Mouse (Mus musculus): ENCODE measurements around the gene Tanc1.

The Tanc1 gene

DNA sequence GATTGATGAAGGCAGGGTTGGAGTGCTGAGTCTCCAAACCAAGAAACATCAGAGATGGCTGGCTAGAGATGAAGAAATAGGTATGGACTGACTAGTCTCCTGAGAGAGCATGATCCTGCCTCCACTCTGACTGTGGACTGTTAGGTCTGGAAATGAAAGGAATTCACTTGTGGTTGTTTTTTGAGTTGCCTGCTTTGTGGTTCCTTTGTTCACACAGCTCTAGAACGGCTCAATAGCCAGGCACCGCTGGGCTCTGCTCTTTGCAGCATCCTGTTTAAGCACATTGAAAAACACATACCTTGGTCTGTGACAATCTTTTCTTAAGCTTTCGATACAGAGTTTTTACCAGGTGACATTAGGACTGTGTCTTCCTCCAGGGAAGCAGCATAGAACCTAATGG, 104.6 kb downstream of the Tanc1 start:
- no peak for DNase-seq (ENCODE audit: low read depth, low spot score)

DNA sequence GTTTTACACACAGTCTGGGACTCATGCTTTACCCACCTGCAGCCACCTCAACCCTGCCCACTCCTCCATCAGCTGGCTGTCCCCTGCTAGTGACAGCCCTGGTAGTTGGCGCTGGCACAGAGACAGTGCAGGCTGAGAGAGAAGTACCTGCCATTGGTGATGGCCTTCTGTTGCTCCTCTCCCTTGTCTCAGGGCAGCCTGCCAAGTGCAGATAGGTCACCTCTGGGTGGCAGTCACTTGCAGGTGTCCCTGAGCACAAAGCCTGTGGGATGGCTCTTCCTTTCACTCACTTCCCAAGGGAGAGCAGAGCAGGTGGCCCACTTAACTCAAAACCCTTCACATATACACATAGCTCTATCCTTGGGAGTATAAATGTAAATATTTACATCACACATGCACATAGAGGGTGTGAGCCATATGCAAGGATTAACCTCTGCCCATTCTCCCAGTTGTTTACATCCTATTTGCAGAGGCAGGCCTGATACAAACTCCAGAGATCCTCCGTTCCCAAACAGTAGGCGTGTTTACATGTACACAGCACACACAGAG, 106.0 kb downstream of the Tanc1 start:
- no peak for DNase-seq (ENCODE audit: low read depth, low spot score)

DNA sequence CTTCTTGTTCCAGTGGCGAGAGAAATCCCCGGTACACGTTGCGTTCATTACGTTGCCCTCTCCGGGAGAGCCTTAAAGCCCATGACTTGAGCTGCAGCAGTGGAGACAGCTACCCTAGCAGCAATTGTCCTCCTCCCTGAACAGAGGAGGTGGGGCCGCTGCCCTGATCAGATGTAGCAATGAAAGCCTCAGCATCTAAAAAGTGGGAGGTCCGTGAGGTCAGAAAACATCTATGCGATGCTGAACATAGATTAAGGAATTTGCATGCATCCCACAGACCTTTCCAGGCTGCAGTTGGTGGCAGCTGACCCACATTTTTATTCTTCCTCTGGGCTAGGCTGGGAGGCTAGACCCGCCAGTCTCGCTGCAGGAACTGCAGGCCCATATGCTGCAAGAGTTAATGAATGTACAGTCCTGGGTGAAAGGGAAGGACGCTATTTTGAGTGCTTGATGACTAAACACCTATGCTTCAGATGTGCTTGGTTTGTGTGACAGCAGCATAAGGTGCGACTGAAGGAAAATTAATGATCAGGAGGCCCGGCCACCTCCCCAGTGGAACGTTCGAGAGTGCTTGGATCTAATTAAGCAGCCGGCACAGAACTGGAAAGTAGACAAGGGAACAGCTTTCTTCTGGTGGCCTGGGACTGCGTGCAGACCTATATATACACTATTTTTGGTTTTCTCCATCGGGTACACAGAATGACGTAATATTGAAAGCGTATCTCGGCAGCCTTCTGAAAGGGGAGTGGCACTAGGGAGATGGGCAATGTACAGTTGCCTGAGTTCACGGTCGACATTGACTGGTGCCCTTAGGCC, 107.0 kb downstream of the Tanc1 start:
- DNase-seq (ENCODE audit: low read depth, low spot score) = no peak

DNA sequence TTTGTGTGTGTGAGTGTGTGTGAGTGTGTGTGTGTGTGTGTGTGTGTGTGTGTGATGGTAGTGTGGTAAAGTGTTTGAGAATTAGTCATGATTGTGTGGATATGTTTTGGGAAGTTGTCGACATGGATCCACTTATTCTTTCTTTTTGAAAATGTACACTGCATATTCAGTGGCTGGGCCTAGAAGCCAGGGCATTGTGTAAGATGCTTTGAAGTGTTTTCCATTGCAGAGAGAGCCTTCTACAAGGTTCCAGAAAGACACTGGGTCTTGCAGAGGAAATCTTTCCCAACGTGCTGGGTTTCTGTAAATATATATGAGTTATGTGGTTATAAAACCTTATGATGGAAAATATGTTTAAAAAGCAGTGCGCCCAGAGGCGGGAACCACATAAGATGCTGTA, 108.0 kb downstream of the Tanc1 start:
- DNase-seq (ENCODE audit: low read depth, low spot score) = no peak

DNA sequence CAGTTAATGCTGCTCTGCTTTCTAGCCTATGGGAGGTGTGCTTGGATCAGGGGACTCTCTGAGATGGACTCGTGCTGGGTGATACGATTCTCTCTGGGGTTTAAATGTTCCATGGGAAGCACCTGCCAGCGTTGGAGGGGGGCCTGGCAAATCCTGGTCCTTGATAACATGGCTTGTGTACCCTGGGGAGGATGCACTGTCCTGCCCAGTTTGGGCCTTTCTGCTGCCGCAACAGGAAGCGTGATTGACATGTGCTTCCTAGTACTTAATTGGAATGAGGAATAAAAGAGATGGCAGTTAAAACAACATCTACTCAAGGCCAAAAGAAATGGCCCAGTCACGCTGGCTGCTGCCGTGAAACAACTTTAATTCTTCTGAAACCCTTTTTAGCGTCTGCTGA, 109.3 kb downstream of the Tanc1 start:
- DNase-seq (ENCODE audit: low read depth, low spot score) = no peak

DNA sequence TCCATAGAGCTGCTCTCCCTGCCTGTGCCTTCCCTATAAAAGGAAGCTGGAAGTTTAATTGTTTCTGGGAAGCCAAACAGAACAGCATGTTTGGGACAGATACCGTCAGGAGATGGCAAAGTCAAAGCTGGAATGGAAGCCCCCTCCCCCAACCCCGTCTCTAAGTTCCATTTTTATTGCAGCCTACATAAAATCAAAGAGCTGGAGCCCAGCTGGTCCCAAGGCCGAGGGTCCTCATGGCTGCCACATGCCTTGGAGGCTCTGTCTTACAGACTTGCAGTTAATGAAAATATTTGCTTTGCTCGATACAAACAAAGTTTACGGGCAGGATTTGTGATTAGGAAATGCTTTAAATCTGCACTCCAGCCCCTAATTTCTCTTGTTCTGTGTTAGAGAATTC, 109.9 kb downstream of the Tanc1 start:
- DNase-seq (ENCODE audit: low read depth, low spot score) = no peak

DNA sequence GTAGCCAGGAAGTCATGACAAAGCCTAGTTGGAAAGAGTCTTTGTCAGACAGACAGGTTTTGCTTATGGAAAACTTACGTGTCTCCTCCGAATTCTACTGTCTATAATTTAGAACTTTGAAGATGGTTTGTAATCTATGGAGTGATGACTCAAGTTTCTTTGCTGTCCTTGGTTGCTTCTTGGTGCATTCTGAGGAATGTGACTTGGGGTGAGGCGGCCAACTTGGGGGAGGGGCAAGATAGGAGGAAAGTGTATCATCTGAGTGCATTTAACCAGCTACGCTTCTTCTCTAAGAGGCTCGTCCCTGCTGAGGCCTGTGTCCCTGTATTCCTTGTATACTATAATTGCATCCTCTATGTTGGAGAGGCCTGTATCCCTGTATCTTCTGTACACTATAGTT, 111.5 kb downstream of the Tanc1 start:
- no peak for DNase-seq (ENCODE audit: low read depth, low spot score)

DNA sequence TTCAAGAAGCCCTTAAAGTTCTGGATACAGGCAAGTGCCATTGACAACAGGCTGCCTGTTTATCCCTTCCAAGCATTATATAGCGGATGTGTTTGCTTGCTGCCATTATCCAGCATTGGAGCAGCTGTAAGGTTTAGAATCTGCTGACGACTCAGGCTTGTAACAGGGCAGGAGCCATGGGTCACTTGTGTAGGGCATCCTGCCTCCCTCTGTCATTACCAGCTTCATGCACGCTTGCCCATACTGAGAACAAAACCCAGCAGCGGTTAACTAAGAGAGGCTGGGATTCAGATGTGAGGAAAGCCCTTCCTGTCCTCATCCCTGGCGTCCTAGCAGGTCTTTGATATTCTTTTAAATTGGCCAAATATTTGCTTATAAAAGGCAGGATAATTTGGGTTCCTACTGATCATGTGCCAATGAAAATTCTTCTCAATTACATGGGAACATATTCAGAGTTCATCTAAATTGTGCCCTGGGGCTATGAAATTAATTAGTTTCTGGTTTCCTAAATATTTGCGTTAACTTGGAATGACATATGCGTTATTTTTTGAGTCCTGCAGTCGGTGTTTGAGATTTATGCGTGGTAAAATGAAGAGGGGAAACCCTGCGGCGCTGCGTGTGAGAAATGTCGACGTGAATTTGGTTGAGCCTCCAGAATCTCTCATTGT, 113.8 kb downstream of the Tanc1 start:
- no peak for DNase-seq (ENCODE audit: low read depth, low spot score)

DNA sequence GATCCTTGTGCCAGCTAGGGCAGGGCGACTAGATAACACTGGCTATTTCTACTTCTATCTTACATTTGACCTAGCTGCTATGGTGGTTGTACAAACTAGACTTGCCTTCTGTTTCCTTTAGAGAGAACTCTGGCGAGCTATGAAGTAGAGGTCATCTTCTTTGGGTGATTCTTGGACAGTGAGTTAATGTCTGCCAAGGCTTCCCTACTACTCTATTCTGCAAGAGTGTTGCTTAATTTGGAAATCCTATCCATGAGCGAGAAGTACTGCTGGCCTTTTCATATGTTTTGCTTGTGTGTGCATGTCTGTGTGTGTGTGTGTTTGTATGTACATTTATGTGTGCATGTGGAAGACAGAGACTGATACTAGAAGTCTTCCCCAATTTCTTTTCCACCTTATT, 120.0 kb downstream of the Tanc1 start:
- DNase-seq (ENCODE audit: low read depth, low spot score) = no peak

DNA sequence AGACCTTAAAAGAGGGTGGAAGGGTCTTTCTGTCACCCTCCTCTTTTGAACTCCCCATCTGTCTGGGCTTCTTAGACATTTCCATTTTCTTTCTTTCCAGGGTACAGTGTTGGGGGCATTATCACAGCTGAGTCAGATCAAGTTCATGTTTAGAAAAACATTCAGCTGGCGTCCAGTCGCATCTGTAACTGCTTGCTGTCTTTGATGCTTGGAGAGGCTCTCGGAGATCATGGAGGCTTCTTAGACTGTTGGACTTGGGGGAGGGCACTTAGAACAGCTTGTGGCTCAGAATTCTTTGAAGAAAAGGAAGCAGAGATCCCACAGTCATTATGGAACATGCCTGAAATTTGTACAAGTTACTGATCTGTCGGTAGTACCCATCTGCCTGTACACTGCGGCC, 121.6 kb downstream of the Tanc1 start:
- DNase-seq (ENCODE audit: low read depth, low spot score) = no peak

DNA sequence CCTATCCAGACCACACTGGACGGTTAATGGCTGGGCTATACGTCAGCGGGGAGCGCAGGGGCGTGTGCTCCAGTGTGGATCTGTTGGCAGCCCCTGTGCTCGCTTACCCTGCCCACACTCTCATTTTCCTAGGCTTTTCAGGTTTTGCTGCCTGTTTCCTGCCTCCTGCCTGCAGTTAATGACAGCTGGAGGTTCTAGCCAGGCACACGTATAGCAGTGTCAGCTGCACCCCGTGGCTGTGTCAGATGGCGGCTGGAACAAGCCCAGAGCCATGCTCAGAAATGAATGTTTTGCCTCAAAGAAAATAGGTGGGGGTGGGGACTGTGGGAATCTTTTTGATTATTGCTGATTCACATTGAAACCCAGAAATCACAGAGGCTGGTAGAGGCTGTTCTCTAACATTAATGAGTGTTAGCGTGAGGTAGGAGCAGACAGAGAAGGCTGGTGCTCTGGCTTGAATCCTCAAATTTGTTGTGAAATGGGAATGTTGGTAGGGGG, 124.6 kb downstream of the Tanc1 start:
- DNase-seq (ENCODE audit: low read depth, low spot score) = no peak

DNA sequence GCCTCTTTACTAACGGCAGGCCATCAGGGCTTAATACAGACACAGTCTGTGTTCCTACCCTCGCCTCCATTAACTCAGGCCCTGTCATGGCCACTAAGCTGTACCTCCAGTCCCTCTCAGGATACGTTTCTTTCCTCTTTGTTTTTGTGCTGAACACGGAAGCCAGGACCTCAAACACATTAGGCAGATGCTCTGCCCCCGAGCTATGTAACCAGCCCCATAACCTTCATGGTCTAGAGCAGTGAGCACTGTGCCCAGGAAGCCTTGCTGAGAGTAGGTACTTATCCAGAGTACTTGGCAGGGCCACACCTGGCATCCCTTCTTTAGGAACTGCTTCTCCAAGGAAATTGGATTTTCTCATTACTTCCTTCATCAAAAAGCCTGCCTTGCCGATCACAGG, 125.5 kb downstream of the Tanc1 start:
- no peak for DNase-seq (ENCODE audit: low read depth, low spot score)

DNA sequence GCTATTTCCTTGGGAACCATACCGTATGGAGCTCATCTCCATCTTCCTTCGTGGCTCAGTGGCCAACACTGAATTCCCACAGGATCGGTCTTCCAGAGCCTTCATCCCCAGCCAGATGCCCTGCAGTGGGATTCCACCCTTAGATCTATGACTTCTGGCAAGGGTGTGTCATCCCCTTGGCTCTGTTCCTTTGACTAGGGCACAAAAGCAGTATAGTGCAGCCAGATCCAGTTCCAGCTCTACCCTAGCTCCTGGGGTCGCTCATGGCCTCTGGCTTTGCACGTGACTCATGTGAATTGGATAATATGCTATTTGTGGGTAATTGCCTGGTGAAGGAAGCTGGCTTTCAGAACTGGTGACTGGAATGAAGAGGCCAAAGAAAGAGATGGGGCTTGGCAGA, 126.5 kb downstream of the Tanc1 start:
- peak; percentile 81 for DNase-seq (ENCODE audit: low read depth, low spot score)

DNA sequence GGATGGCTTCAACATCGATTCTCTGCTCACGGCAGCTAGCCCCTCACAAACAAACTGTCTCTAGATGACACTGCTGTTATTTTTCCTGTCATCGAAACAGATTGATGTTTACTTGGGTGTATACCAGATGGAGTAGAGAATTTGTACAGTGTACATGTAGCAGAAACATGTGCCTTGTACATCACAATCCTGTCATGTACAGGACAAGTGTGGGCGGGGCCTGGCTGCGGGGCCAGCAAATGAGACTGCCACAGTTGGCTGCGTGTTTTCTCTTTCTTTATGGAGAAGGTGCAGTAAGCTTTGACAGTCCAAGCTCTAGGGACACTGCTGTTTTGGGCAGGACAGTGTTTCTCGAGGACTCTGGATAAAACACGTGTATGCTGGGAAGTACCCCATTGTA, 127.2 kb downstream of the Tanc1 start:
- no peak for DNase-seq (ENCODE audit: low read depth, low spot score)

DNA sequence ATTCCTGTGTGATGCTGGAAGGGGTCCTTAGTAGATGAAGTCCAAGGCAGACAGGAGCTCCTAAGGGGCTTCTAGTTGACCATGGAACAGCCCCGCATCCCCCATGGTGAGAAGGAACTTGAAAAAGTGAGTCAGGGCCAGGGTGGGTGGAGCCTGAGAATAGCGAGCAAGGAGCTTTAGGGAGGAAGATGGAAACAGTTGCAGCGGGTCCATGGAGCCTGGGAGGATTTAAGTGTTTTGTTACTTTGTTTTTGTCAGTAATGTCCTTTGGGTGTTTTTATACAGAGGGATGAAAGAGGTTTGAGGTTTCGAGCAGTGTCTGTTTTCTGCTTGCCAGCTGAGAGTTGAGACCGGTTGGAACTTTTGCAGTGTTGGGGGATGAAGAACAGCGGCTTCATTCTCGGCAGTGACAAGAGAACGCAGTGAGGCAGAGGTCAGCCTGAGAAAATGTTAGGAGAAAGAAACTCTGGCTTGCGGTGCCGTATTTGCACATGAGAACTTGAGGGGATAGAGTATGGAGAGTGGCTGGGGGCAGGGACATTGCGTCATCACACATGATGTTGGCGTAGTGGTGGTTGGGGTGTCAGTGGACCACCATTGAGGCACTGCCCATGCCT, 130.8 kb downstream of the Tanc1 start:
- no peak for DNase-seq (ENCODE audit: low read depth, low spot score)

DNA sequence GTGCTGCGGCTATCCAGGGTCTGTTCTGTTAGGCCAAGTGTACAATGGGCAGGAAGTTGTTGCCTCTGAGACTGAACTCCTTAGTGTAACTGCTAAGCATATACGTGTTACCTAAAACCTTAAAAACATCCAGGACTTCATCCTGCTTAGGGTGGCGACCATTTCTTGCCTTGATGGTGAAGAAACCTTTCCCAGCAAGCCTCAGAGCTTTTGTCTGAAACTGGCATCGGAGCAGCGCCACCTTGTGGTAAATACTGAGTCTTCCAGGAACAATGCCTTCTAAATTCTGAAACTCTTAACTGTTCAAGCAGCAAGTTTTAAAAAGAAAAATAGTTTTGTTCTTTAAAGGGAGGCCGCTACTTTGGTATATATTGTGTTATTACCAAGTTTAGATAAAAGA, 133.6 kb downstream of the Tanc1 start:
- DNase-seq (ENCODE audit: low read depth, low spot score) = peak; percentile 84

DNA sequence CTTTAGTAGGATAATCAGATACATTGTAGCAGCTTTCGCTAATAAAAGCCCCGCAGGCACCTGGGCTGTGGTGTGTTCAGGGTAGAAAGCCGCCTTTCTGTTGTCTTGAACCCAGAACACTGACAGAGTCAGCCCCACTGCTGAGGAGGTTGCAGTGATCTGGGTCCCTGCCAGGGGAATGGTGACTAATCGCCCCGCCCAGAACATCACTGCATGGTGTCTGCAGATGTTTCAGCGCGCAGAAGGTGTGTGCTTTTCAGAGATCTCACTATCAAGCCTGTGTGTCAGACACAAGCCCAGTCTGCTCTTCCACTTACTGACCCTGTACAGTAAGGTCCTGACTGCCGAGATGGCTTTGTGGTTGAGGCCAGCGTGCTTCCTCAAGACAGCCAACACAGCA, 134.2 kb downstream of the Tanc1 start:
- DNase-seq (ENCODE audit: low read depth, low spot score) = peak; percentile 76

DNA sequence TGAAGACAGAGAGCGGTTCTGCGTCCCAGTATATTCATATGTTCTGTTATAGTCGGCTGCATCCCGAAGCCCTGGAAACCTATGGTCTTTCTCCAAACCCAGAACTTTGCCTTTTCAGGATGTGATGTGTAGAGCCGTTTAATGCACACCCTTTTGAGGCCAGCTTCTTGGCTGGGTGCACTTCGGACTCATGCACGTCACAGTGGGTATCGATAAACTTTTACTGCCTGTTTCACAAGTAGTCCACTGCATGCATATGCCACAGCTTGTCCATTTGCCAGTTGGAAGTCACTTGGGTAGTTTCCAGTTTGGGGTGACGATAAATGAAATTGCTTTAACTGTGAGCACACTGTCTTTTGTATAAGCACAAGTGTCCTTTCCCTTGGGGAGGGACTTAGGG, 135.9 kb downstream of the Tanc1 start:
- no peak for DNase-seq (ENCODE audit: low read depth, low spot score)

DNA sequence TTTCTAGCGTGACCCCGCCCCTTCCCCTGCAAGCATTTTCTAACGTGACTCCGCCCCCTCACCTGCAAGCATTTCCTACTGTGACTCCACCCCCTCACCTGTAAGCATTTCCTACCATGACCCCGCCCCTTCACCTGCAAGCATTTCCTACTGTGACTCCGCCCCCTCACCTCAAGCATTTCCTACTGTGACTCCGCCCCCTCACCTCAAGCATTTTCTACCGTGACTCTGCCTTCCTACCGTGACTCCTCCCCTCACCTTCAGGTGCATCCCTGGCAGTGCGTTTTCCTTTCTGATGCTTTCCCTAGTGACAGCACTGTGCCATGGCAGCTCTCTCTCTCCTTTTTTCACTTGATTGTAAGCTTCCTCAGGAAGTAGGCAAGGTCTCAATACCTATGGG, 137.5 kb downstream of the Tanc1 start:
- no peak for DNase-seq (ENCODE audit: low read depth, low spot score)

DNA sequence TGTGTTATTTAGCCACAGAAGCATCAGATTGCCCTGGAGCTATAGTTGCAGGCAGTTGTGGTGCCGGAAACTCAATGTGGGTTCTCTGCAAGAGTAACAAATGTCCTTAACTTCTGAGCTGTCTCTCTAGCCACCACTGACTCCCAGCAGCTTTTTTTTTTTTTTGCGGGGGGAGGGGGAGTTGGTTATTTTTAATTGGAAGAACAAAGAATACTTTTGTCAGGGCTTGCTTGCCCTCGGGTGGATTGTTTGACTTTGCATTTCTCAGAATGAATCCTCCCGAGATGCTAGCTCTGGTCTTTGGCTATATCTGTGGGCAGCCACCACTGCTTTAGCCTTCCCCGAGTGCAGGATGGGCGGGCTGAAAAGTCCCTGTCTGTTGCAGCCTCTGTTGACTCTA, 139.3 kb downstream of the Tanc1 start:
- DNase-seq (ENCODE audit: low read depth, low spot score) = no peak

DNA sequence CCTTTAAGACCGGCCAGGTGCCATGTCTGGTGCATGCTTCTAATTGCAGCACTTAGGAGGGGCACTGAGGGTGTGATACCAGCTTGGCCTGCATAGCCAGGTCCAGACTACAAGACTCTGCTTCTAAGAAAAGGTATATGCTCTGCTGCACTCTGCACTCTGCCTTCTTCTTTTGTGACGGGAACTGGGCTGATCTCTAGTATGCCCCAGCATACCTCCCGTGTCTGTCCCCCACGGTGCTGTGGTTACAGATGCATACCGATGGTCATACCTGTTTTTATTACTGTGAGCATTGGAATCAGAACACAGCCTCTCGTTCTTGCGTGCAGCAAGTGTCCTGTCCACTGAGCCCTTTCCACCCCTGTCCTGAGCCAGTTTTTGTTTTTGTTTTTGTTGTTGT, 140.3 kb downstream of the Tanc1 start:
- DNase-seq (ENCODE audit: low read depth, low spot score) = no peak

DNA sequence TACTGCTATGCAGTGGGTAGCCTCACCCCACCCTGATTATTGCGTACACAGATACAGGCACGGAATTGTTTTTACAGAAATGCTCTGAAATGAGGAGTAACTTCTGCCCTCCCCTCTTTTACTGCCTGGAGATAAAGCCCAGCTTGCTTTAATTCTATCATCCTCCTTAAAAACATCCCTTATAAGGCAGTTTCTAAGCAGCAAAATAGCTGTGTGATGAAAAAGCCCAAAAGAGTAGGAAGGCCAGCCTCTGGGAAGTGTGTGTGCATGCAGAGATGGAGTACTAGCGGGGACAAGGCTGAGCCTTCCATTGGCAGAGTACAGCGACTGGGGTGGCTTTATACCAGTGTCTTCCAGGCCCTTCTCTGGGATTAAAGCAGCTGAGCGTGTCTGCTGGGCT, 140.9 kb downstream of the Tanc1 start:
- DNase-seq (ENCODE audit: low read depth, low spot score) = no peak
